Mouse (Mus musculus) olfactory bulb, adult 2 months (tissue): ENCODE results near the gene D11Wsu47e.

Experiments used
- CTCF ChIP-seq: fragments of 200-500 bp; IDR thresholded peaks from 2 replicates; pipeline ENCODE4 v1.5.1; 2012; ENCODE audit warnings: low read depth, mild to moderate bottlenecking, low read length, moderate library complexity; ENCODE audit not compliant: insufficient read depth
- POLR2A ChIP-seq: fragments of 200-500 bp; IDR thresholded peaks from 2 replicates; pipeline ENCODE4 v1.6.1; 2012; ENCODE audit warnings: mild to moderate bottlenecking, low read depth, low read length, moderate library complexity; ENCODE audit not compliant: insufficient read depth

- TF ChIP-seq CTCF (no peak), POLR2A (no peak)
These were observed 31.0 kb downstream of the D11Wsu47e start for GRCm38 (mm10) chr11:113715078-113715674.
